Mouse (Mus musculus): ENCODE measurements around the gene Chd2. TPM values are rescaled to one million over a fixed set of nuclear protein-coding genes. Genes with fewer than 3 reads are reported as not detected.

Gene Chd2
- polyA plus RNA-seq, 1 experiment = 48.6 TPM

GRCm38 (mm10) chr7:73452187-73452808 lies 89.3 kb downstream of the Chd2 start:
- Histone ChIP-seq H3K27me3 (ENCODE audit: control insufficient read depth, insufficient read depth, low read length) (no peaks in the 10 kb centered on the region), H3K4me3 (ENCODE audit: extremely low read depth, insufficient read depth, insufficient read length) (no peak overlapping the region), H3K36me3 (ENCODE audit: control insufficient read depth, insufficient read depth, low read length) (peaks cover 65% of the 10 kb centered on the region), H3K4me1 (ENCODE audit: control insufficient read depth, insufficient read depth, insufficient read length) (no peaks in the 10 kb centered on the region), H3K27ac (ENCODE audit: insufficient read depth, low read length) (no peak overlapping the region)
- 93% methylated on average over 3 of the region's 3 CpGs for WGBS
- DNase-seq (ENCODE audit: low read depth in 1 of 2, low spot score in 2 of 2) = no peak
- TF ChIP-seq CTCF (IDR thresholded peaks at IDR 0.05; ENCODE audit: extremely low read depth, insufficient read depth, insufficient read length, insufficient replicate concordance) (no peak), POLR2A (IDR thresholded peaks at IDR 0.05; ENCODE audit: low read depth, low read length) (no peak)

- 80% methylated on average over 4 of the region's 4 CpGs for WGBS
- peaks cover 64% of the 10 kb centered on the region for H3K36me3 ChIP-seq (ENCODE audit: control insufficient read depth, insufficient read depth, low read length)
- no peak overlapping the region for H3K27ac ChIP-seq (ENCODE audit: insufficient read depth, low read length)
- H3K27me3 ChIP-seq (ENCODE audit: control insufficient read depth, insufficient read depth, low read length) = no peaks in the 10 kb centered on the region
- no peak for DNase-seq (ENCODE audit: low read depth in 1 of 2, low spot score in 2 of 2)
- TF ChIP-seq CTCF (IDR thresholded peaks at IDR 0.05; ENCODE audit: extremely low read depth, insufficient read depth, insufficient read length, insufficient replicate concordance) = no peak
- no peak for TF ChIP-seq POLR2A (IDR thresholded peaks at IDR 0.05; ENCODE audit: low read depth, low read length)
- H3K4me1 ChIP-seq (ENCODE audit: control insufficient read depth, insufficient read depth, insufficient read length) = no peaks in the 10 kb centered on the region
- H3K4me3 ChIP-seq (ENCODE audit: extremely low read depth, insufficient read depth, insufficient read length) = no peak overlapping the region
These were observed 90.0 kb downstream of the Chd2 start for GRCm38 (mm10) chr7:73451594-73451993.

- WGBS = 92% methylated on average over 4 of the region's 4 CpGs
- DNase-seq (ENCODE audit: low read depth in 1 of 2, low spot score in 2 of 2) = no peak
- no peaks in the 10 kb centered on the region for H3K27me3 ChIP-seq (ENCODE audit: control insufficient read depth, insufficient read depth, low read length)
- TF ChIP-seq POLR2A (IDR thresholded peaks at IDR 0.05; ENCODE audit: low read depth, low read length) (no peak), CTCF (IDR thresholded peaks at IDR 0.05; ENCODE audit: extremely low read depth, insufficient read depth, insufficient read length, insufficient replicate concordance) (no peak)
- H3K4me3 ChIP-seq (ENCODE audit: extremely low read depth, insufficient read depth, insufficient read length) = no peak overlapping the region
- H3K36me3 ChIP-seq (ENCODE audit: control insufficient read depth, insufficient read depth, low read length) = peaks cover 57% of the 10 kb centered on the region
- no peak overlapping the region for H3K27ac ChIP-seq (ENCODE audit: insufficient read depth, low read length)
- H3K4me1 ChIP-seq (ENCODE audit: control insufficient read depth, insufficient read depth, insufficient read length) = no peaks in the 10 kb centered on the region
These were observed 99.4 kb downstream of the Chd2 start for GRCm38 (mm10) chr7:73442246-73442645.

- H3K4me1 ChIP-seq (ENCODE audit: control insufficient read depth, insufficient read depth, insufficient read length) = no peaks in the 10 kb centered on the region
- TF ChIP-seq POLR2A (IDR thresholded peaks at IDR 0.05; ENCODE audit: low read depth, low read length) (no peak), CTCF (IDR thresholded peaks at IDR 0.05; ENCODE audit: extremely low read depth, insufficient read depth, insufficient read length, insufficient replicate concordance) (no peak)
- H3K27ac ChIP-seq (ENCODE audit: insufficient read depth, low read length) = no peak overlapping the region
These were observed 99.8 kb downstream of the Chd2 start for GRCm38 (mm10) chr7:73441802-73442201.

GRCm38 (mm10) chr7:73435685-73436084 lies 105.9 kb downstream of the Chd2 start:
- TF ChIP-seq CTCF (IDR thresholded peaks at IDR 0.05; ENCODE audit: extremely low read depth, insufficient read depth, insufficient read length, insufficient replicate concordance) = peak; percentile 32; the same call in 1 of the 2 replicates
- TF ChIP-seq POLR2A (IDR thresholded peaks at IDR 0.05; ENCODE audit: low read depth, low read length) = no peak
- Histone ChIP-seq H3K27me3 (ENCODE audit: control insufficient read depth, insufficient read depth, low read length) (no peaks in the 10 kb centered on the region), H3K4me1 (ENCODE audit: control insufficient read depth, insufficient read depth, insufficient read length) (no peaks in the 10 kb centered on the region), H3K36me3 (ENCODE audit: control insufficient read depth, insufficient read depth, low read length) (peaks cover 42% of the 10 kb centered on the region), H3K27ac (ENCODE audit: insufficient read depth, low read length) (no peak overlapping the region), H3K4me3 (ENCODE audit: extremely low read depth, insufficient read depth, insufficient read length) (no peak overlapping the region)
- 86% methylated on average over 12 of the region's 12 CpGs for WGBS
- DNase-seq (ENCODE audit: low read depth in 1 of 2, low spot score in 2 of 2) = no peak

More at GRCm38 (mm10) chr7:73441802-73442201, 99.8 kb downstream of the Chd2 start:
- DNase-seq (ENCODE audit: low read depth in 1 of 2, low spot score in 2 of 2) = no peak
- H3K27me3 ChIP-seq (ENCODE audit: control insufficient read depth, insufficient read depth, low read length) = no peaks in the 10 kb centered on the region
- no peak overlapping the region for H3K4me3 ChIP-seq (ENCODE audit: extremely low read depth, insufficient read depth, insufficient read length)
- WGBS = over 99% methylated on average over 3 of the region's 3 CpGs
- H3K36me3 ChIP-seq (ENCODE audit: control insufficient read depth, insufficient read depth, low read length) = peaks cover 56% of the 10 kb centered on the region

GRCm38 (mm10) chr7:73434336-73434677 lies 107.3 kb downstream of the Chd2 start:
- Histone ChIP-seq H3K36me3 (ENCODE audit: control insufficient read depth, insufficient read depth, low read length) (peaks cover 38% of the 10 kb centered on the region), H3K27me3 (ENCODE audit: control insufficient read depth, insufficient read depth, low read length) (no peaks in the 10 kb centered on the region), H3K4me1 (ENCODE audit: control insufficient read depth, insufficient read depth, insufficient read length) (no peaks in the 10 kb centered on the region), H3K27ac (ENCODE audit: insufficient read depth, low read length) (no peak overlapping the region), H3K4me3 (ENCODE audit: extremely low read depth, insufficient read depth, insufficient read length) (no peak overlapping the region)
- 89% methylated on average over 2 of the region's 2 CpGs for WGBS
- no peak for TF ChIP-seq CTCF (IDR thresholded peaks at IDR 0.05; ENCODE audit: extremely low read depth, insufficient read depth, insufficient read length, insufficient replicate concordance)
- no peak for TF ChIP-seq POLR2A (IDR thresholded peaks at IDR 0.05; ENCODE audit: low read depth, low read length)
- DNase-seq (ENCODE audit: low read depth in 1 of 2, low spot score in 2 of 2) = no peak

- Histone ChIP-seq H3K4me3 (ENCODE audit: extremely low read depth, insufficient read depth, insufficient read length) (no peak overlapping the region), H3K27ac (ENCODE audit: insufficient read depth, low read length) (no peak overlapping the region), H3K4me1 (ENCODE audit: control insufficient read depth, insufficient read depth, insufficient read length) (no peaks in the 10 kb centered on the region), H3K27me3 (ENCODE audit: control insufficient read depth, insufficient read depth, low read length) (no peaks in the 10 kb centered on the region), H3K36me3 (ENCODE audit: control insufficient read depth, insufficient read depth, low read length) (peaks cover 40% of the 10 kb centered on the region)
- no peak for TF ChIP-seq CTCF (IDR thresholded peaks at IDR 0.05; ENCODE audit: extremely low read depth, insufficient read depth, insufficient read length, insufficient replicate concordance)
- TF ChIP-seq POLR2A (IDR thresholded peaks at IDR 0.05; ENCODE audit: low read depth, low read length) = no peak
- no peak for DNase-seq (ENCODE audit: low read depth in 1 of 2, low spot score in 2 of 2)
- WGBS = 96% methylated on average over 6 of the region's 6 CpGs
These were observed 107.8 kb downstream of the Chd2 start for GRCm38 (mm10) chr7:73433637-73434335.
